Mouse (Mus musculus) kidney, postnatal 0 days (tissue): ENCODE measurements around the gene Pnkp. TPM values are rescaled to one million over a fixed set of nuclear protein-coding genes. Genes with fewer than 3 reads are reported as not detected.

Experiments used
- ATAC-seq: fragments of 200-750 bp; cut with Nextera tagmentation; replicated peaks from 2 replicates; pipeline ENCODE4 v1.8.0; 2017; ENCODE audit warnings: low read depth, moderate number of reproducible peaks, moderate TSS enrichment, moderate library complexity; ENCODE audit not compliant: low FRiP score
- DNase-seq: peaks from one replicate; pipeline ENCODE4 v3.0.0-alpha.2; 2016; ENCODE audit warnings: low spot score
- H3K27ac ChIP-seq: fragments of 300-500 bp; sonication (generic); 2 replicates; pipeline ENCODE4 v1.5.1; 2014; ENCODE audit warnings: mild to moderate bottlenecking
- H3K27me3 ChIP-seq: fragments of 300-500 bp; sonication (generic); 2 replicates; pipeline ENCODE4 v1.6.1; 2014; ENCODE audit warnings: low read length, mixed read lengths; ENCODE audit not compliant: insufficient read depth
- H3K36me3 ChIP-seq: fragments of 300-500 bp; sonication (generic); 2 replicates; pipeline ENCODE4 v1.6.1; 2014; ENCODE audit warnings: low read length, mixed read lengths; ENCODE audit not compliant: insufficient read depth
- H3K4me1 ChIP-seq: fragments of 300-500 bp; sonication (generic); replicated peaks from 2 replicates; pipeline ENCODE4 v1.6.1; 2014; ENCODE audit warnings: antibody characterized with exemption, low read length, mixed read lengths; ENCODE audit not compliant: insufficient read depth
- H3K4me2 ChIP-seq: fragments of 300-500 bp; sonication (generic); 2 replicates; pipeline ENCODE4 v1.6.1; 2014; ENCODE audit warnings: mild to moderate bottlenecking, low read length, moderate library complexity, mixed read lengths
- H3K4me3 ChIP-seq: fragments of 300-500 bp; sonication (generic); replicated peaks from 2 replicates; pipeline ENCODE4 v1.5.1; 2014; ENCODE audit warnings: low read depth, low read length
- H3K9ac ChIP-seq: fragments of 300-500 bp; sonication (generic); 2 replicates; pipeline ENCODE4 v1.6.1; 2014; ENCODE audit warnings: low read depth, low read length
- H3K9me3 ChIP-seq: fragments of 300-500 bp; sonication (generic); replicated peaks from 2 replicates; pipeline ENCODE4 v1.6.1; 2016; ENCODE audit warnings: low read length, inconsistent platforms, mixed read lengths
- CTCF ChIP-seq: IDR thresholded peaks from 2 replicates; pipeline ENCODE4 v1.5.1; 2016; ENCODE audit warnings: antibody characterized with exemption, low read depth, mild to moderate bottlenecking, moderate library complexity
- WGBS: fragments of 180-500 bp; shearing (Covaris S2); extraction: QIAGEN DNeasy Blood & Tissue Kit; methylation state at CpG from one replicate; pipeline ENCODE4 v1.1.7; 2014; 5-methylcytosine and 5-hydroxymethylcytosine counted together
- polyA plus RNA-seq: library from polyadenylated mRNA; unstranded; fragments of >200 nt; fragmentation: Nextera tagmentation; extraction: Ambion mirVana; gene quantifications from 2 replicates; pipeline ENCODE4 v1.2.1, GENCODE M21; 2015

Pnkp gene
- polyA plus RNA-seq, 1 experiment from 2014 or later = 34.0 TPM

GRCm38 (mm10) chr7:44854356-44855031, 2.4 kb upstream of the Pnkp start:
- Histone ChIP-seq H3K4me1 (peaks cover 35% of the 10 kb centered on the region), H3K9ac (peak overlapping the region; percentile 54), H3K4me2 (peak overlapping the region; percentile 90), H3K9me3 (no peaks in the 10 kb centered on the region), H3K27me3 (no peaks in the 10 kb centered on the region), H3K4me3 (peak overlapping the region; percentile 47), H3K36me3 (no peaks in the 10 kb centered on the region), H3K27ac (peak overlapping the region; percentile 96)
- WGBS = under 1% methylated on average over 45 of the region's 45 CpGs
- TF ChIP-seq CTCF = no peak
- DNase-seq (peak; percentile 93), ATAC-seq (peak; percentile 65)

- ATAC-seq (peak; percentile 1; the same call in 1 of the 2 replicates), DNase-seq (no peak)
- peak overlapping the region; percentile 47 for H3K4me3 ChIP-seq
- H3K27me3 ChIP-seq = no peaks in the 10 kb centered on the region
- H3K9me3 ChIP-seq = no peaks in the 10 kb centered on the region
- no peak for TF ChIP-seq CTCF
- peak overlapping the region; percentile 54 for H3K9ac ChIP-seq
- H3K36me3 ChIP-seq = no peaks in the 10 kb centered on the region
- peak overlapping the region; percentile 90 for H3K4me2 ChIP-seq
- WGBS = 35% methylated on average over 10 of the region's 10 CpGs
- peaks cover 35% of the 10 kb centered on the region for H3K4me1 ChIP-seq
- H3K27ac ChIP-seq = peak overlapping the region; percentile 96
These were observed 1.9 kb upstream of the Pnkp start for GRCm38 (mm10) chr7:44855036-44855435.

GRCm38 (mm10) chr7:44856265-44856916, 548 bp upstream of the Pnkp start:
- H3K9ac ChIP-seq = no peak overlapping the region
- 59% methylated on average over 9 of the region's 9 CpGs for WGBS
- ATAC-seq (no peak), DNase-seq (no peak)
- peak overlapping the region; percentile 92 for H3K27ac ChIP-seq
- peak overlapping the region; percentile 92 for H3K4me2 ChIP-seq
- H3K9me3 ChIP-seq = no peaks in the 10 kb centered on the region
- peaks cover 28% of the 10 kb centered on the region for H3K4me1 ChIP-seq
- TF ChIP-seq CTCF = no peak
- no peaks in the 10 kb centered on the region for H3K36me3 ChIP-seq
- H3K4me3 ChIP-seq = peak overlapping the region; percentile 73; the same call in 1 of the 2 replicates
- no peaks in the 10 kb centered on the region for H3K27me3 ChIP-seq

GRCm38 (mm10) chr7:44857905-44858304, 966 bp downstream of the Pnkp start:
- no peak for ATAC-seq
- Histone ChIP-seq H3K9me3 (no peaks in the 10 kb centered on the region), H3K27me3 (no peaks in the 10 kb centered on the region), H3K27ac (peak overlapping the region; percentile 92), H3K4me2 (peak overlapping the region; percentile 92), H3K4me3 (peak overlapping the region; percentile 73), H3K36me3 (peaks cover 10% of the 10 kb centered on the region), H3K4me1 (peaks cover 28% of the 10 kb centered on the region), H3K9ac (peak overlapping the region; percentile 82)
- DNase-seq = peak; percentile 76
- TF ChIP-seq CTCF = no peak
- WGBS = 34% methylated on average over 8 of the region's 8 CpGs

GRCm38 (mm10) chr7:44859896-44860295, 3.0 kb downstream of the Pnkp start:
- Histone ChIP-seq H3K27ac (no peak overlapping the region), H3K4me3 (no peak overlapping the region), H3K36me3 (peaks cover 27% of the 10 kb centered on the region), H3K4me2 (no peak overlapping the region), H3K4me1 (peaks cover 18% of the 10 kb centered on the region), H3K9ac (no peak overlapping the region), H3K27me3 (no peaks in the 10 kb centered on the region), H3K9me3 (no peaks in the 10 kb centered on the region)
- ATAC-seq = no peak
- DNase-seq = no peak
- WGBS = 90% methylated on average over 11 of the region's 11 CpGs
- TF ChIP-seq CTCF = no peak

- TF ChIP-seq CTCF = peak; percentile 88
- 53% methylated on average over 22 of the region's 22 CpGs for WGBS
- H3K27ac ChIP-seq = peak overlapping the region; percentile 56
- no peaks in the 10 kb centered on the region for H3K9me3 ChIP-seq
- H3K36me3 ChIP-seq = peaks cover 36% of the 10 kb centered on the region
- peak; percentile 36; the same call in 1 of the 2 replicates for ATAC-seq
- peak; percentile 90 for DNase-seq
- H3K4me1 ChIP-seq = peaks cover 14% of the 10 kb centered on the region
- no peak overlapping the region for H3K4me2 ChIP-seq
- H3K9ac ChIP-seq = no peak overlapping the region
- no peak overlapping the region for H3K4me3 ChIP-seq
- no peaks in the 10 kb centered on the region for H3K27me3 ChIP-seq
These were observed 3.9 kb downstream of the Pnkp start for GRCm38 (mm10) chr7:44860576-44861428.
